Mouse (Mus musculus): ENCODE data around the gene Cog5.

DNA sequence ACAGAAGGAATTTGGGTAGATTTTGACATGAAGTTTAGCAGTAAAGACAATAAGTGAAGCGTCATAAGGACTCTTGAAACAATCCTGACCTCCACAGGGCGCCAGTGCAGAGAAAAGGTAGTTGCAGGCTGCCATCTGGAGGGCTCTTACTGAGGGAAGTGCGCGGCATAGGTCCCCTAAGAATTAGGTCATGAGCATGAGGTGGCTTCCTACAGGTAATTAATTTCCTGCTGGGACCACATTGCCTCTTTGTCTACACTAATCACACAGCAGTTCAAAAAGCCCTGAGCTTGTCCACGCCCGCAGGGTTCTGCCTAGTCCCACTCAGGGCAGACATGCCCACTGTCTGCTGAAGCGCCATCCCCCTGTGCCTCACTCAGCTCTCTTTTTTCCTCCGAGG is 242.3 kb downstream of the Cog5 start:
- TF ChIP-seq EP300 (IDR thresholded peaks at IDR 0.05; ENCODE audit: low read depth in 1 of 2, low read length in 2 of 2), result no peak
- TF ChIP-seq RCOR1 (IDR thresholded peaks at IDR 0.05; ENCODE audit: low read depth, low read length), result no peak
- TF ChIP-seq ZC3H11A (IDR thresholded peaks at IDR 0.05; ENCODE audit: low read depth, low read length), result no peak
- no peak for TF ChIP-seq POLR2A (IDR thresholded peaks at IDR 0.05; ENCODE audit: control insufficient read depth in 1 of 2, insufficient read depth in 1 of 2, low read depth in 1 of 2, low read length in 2 of 2, poor library complexity in 1 of 2)
- no peak for TF ChIP-seq CTCF (IDR thresholded peaks at IDR 0.05 in 2 of 3, conservative IDR thresholded peaks at IDR 0.05 in 1 of 3; ENCODE audit: control insufficient read depth in 1 of 3, insufficient read depth in 1 of 3, low read depth in 2 of 3, low read length in 3 of 3, poor library complexity in 1 of 3, severe bottlenecking in 1 of 3)
- no peak for TF ChIP-seq SIN3A (IDR thresholded peaks at IDR 0.05; ENCODE audit: low read length)
- no peak for TF ChIP-seq KAT2A (conservative IDR thresholded peaks at IDR 0.05; ENCODE audit: low read depth, low read length)
- TF ChIP-seq BHLHE40 (IDR thresholded peaks at IDR 0.05; ENCODE audit: borderline replicate concordance, low read depth, low read length), result no peak
